ENCODE assay signal across 8 mouse cellular contexts in the genomic region with DNA sequence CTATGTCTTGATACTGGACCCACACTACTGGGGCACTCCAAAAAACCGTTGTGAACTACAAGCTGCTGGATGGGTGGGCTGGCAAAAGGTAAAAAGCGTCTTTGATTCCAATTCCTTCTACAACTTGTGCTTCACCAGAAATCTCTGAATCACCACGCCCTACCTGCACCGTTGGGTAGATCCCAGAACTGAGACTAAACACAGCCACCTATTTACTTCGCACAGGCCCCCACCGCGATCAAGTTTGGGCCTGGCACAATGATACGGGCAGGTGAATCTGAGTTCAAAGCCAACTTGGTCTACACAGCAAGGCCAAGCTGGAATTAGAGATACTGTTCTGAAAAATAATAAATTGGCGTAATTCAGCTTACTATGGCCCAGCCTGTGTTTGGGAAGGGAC. TPM values are rescaled to one million over a fixed set of nuclear protein-coding genes. Genes with fewer than 3 reads are reported as not detected.
DNase-seq lines count a peak whose midpoint lies in the region; ATAC-seq and TF ChIP-seq lines count a peak whose summit lies in the region.

No protein-coding gene starts in this region.

- H3K27ac ChIP-seq in forebrain, postnatal 0 days (ENCODE audit: low read depth, low read length), result 0 out of 2 replicates have a peak overlapping the region, but pooled peaks have one; percentile 88
- peak overlapping the region; percentile 95 for H3K27ac ChIP-seq in liver, postnatal 0 days (ENCODE audit: low read depth)

- H3K4me3 ChIP-seq in erythroblast, embryonic 14.5 days (replicated peaks), result peak overlapping the region; percentile 96
- peak overlapping the region; percentile 88 for H3K4me3 ChIP-seq in E14TG2a.4 (replicated peaks; ENCODE audit: low read length)
- peak overlapping the region; percentile 58; the same call in 1 of the 2 replicates for H3K4me3 ChIP-seq in forebrain, postnatal 0 days (ENCODE audit: low read depth, low read length)
- H3K4me3 ChIP-seq in liver, postnatal 0 days (ENCODE audit: low read depth, low read length), result peak overlapping the region; percentile 62

- TF ChIP-seq EP300 in liver, postnatal 0 days (IDR thresholded peaks at IDR 0.05; ENCODE audit: low read depth), result no peak

- WGBS in forebrain, postnatal 0 days, result 83% methylated on average over 9 of the region's 9 CpGs
- 67% methylated on average over 9 of the region's 9 CpGs for WGBS in liver, postnatal 0 days (ENCODE audit: insufficient replicate concordance)

- H3K9ac ChIP-seq in forebrain, postnatal 0 days, result peak overlapping the region; percentile 72
- H3K9ac ChIP-seq in liver, postnatal 0 days (replicated peaks), result peak overlapping the region; percentile 81

- no peak for DNase-seq in forebrain, postnatal 0 days
- DNase-seq in liver, postnatal 0 days, result no peak
- DNase-seq in urinary bladder, postnatal 25 days (ENCODE audit: low spot score), result no peak
- no peak for DNase-seq in kidney, adult 11 months

- peak overlapping the region; percentile 100; the same call in 1 of the 2 replicates for H3K4me2 ChIP-seq in forebrain, postnatal 0 days (ENCODE audit: low read depth)
- H3K4me2 ChIP-seq in liver, postnatal 0 days (ENCODE audit: low read depth, low read length), result peak overlapping the region; percentile 99

- peaks cover 71% of the 10 kb centered on the region for H3K4me1 ChIP-seq in erythroblast, embryonic 14.5 days (ENCODE audit: control insufficient read depth)
- H3K4me1 ChIP-seq in E14TG2a.4 (replicated peaks; ENCODE audit: low read depth, low read length), result peaks cover 72% of the 10 kb centered on the region
- 0 out of 2 replicates have a peak, but pooled peaks cover 4% of the 10 kb centered on the region for H3K4me1 ChIP-seq in forebrain, postnatal 0 days (ENCODE audit: insufficient read depth)
- H3K4me1 ChIP-seq in liver, postnatal 0 days (ENCODE audit: insufficient read depth), result peaks cover 26% of the 10 kb centered on the region

- peaks cover 83% of the 10 kb centered on the region for H3K36me3 ChIP-seq in erythroblast, embryonic 14.5 days (ENCODE audit: control insufficient read depth)
- H3K36me3 ChIP-seq in E14TG2a.4 (ENCODE audit: insufficient read depth, low read length), result peaks cover 57% of the 10 kb centered on the region
- H3K36me3 ChIP-seq in forebrain, postnatal 0 days (ENCODE audit: insufficient read depth), result peaks cover 55% of the 10 kb centered on the region
- peaks cover 51% of the 10 kb centered on the region for H3K36me3 ChIP-seq in liver, postnatal 0 days (replicated peaks; ENCODE audit: insufficient read depth, low read length)

- no peak for ATAC-seq in erythroblast, adult 5-6 weeks (replicated peaks; ENCODE audit: low FRiP score, poor library complexity, severe bottlenecking)
- no peak for ATAC-seq in forebrain, postnatal 0 days
- ATAC-seq in liver, postnatal 0 days, result no peak
- ATAC-seq in frontal cortex, adult (ENCODE audit: low TSS enrichment), result no peak

- H3K27me3 ChIP-seq in erythroblast, embryonic 14.5 days (ENCODE audit: control insufficient read depth), result no peaks in the 10 kb centered on the region; the same call in 1 of the 2 replicates
- H3K27me3 ChIP-seq in E14TG2a.4 (ENCODE audit: insufficient read depth, low read length), result peaks cover 28% of the 10 kb centered on the region
- H3K27me3 ChIP-seq in forebrain, postnatal 0 days (ENCODE audit: insufficient read depth, low read length), result no peaks in the 10 kb centered on the region
- H3K27me3 ChIP-seq in liver, postnatal 0 days (ENCODE audit: insufficient read depth, low read length), result no peaks in the 10 kb centered on the region

- H3K9me3 ChIP-seq in erythroblast, embryonic 14.5 days (ENCODE audit: control insufficient read depth, low read length), result no peaks in the 10 kb centered on the region
- H3K9me3 ChIP-seq in E14TG2a.4 (ENCODE audit: low read length), result no peaks in the 10 kb centered on the region
- H3K9me3 ChIP-seq in forebrain, postnatal 0 days (ENCODE audit: low read length), result no peaks in the 10 kb centered on the region
- no peaks in the 10 kb centered on the region for H3K9me3 ChIP-seq in liver, postnatal 0 days (ENCODE audit: low read length)

- no peak for TF ChIP-seq CTCF in E14TG2a.4 (conservative IDR thresholded peaks at IDR 0.05; ENCODE audit: low read length)
- TF ChIP-seq CTCF in forebrain, postnatal 0 days (IDR thresholded peaks at IDR 0.05; ENCODE audit: low read depth), result no peak
- no peak for TF ChIP-seq CTCF in liver, postnatal 0 days (IDR thresholded peaks at IDR 0.05; ENCODE audit: low read depth)

RNA-seq across cellular contexts. Expression of a gene that starts 0.9 kb away (rescaled TPM):
- 14.1 and 16.4 TPM in 2 replicates for polyA plus RNA-seq in erythroblast, embryonic 14.5 days (2012)
- total RNA-seq in erythroblast, adult 5-6 weeks (2015; ENCODE audit: low replicate concordance), result 19.0 and 21.7 TPM in 2 replicates
- 16.6 and 27.9 TPM in 2 replicates for total RNA-seq in erythroblast, adult 5-6 weeks (2017; ENCODE audit: low replicate concordance)
- 15.2 and 16.2 TPM in 2 replicates for total RNA-seq in forebrain, postnatal 0 days (2014; rRNA removed)
- 15.8 and 23.4 TPM in 2 replicates for polyA plus RNA-seq in forebrain, postnatal 0 days (2015; fragmentation: Nextera tagmentation; extraction: Ambion mirVana)
- 9.1 and 9.5 TPM in 2 replicates for polyA plus RNA-seq in liver, postnatal 0 days (2015; fragmentation: Nextera tagmentation; extraction: Ambion mirVana)

RNA-seq across cellular contexts. Expression of a gene that starts 8.0 kb away (rescaled TPM):
- polyA plus RNA-seq in erythroblast, embryonic 14.5 days (2012), result 29.5 and 30.9 TPM in 2 replicates
- 63.5 and 69.6 TPM in 2 replicates for total RNA-seq in erythroblast, adult 5-6 weeks (2015; ENCODE audit: low replicate concordance)
- 55.2 and 63.8 TPM in 2 replicates for total RNA-seq in erythroblast, adult 5-6 weeks (2017; ENCODE audit: low replicate concordance)
- 48.4 and 73.2 TPM in 2 replicates for total RNA-seq in forebrain, postnatal 0 days (2014; rRNA removed)
- polyA plus RNA-seq in forebrain, postnatal 0 days (2015; fragmentation: Nextera tagmentation; extraction: Ambion mirVana), result 44.3 and 69.1 TPM in 2 replicates
- 10.3 and 11.1 TPM in 2 replicates for polyA plus RNA-seq in liver, postnatal 0 days (2015; fragmentation: Nextera tagmentation; extraction: Ambion mirVana)

RNA-seq across cellular contexts. Expression of a gene that starts 12.2 kb away (rescaled TPM):
- 73.3 and 89.6 TPM in 2 replicates for polyA plus RNA-seq in erythroblast, embryonic 14.5 days (2012)
- 85.7 and 166 TPM in 2 replicates for total RNA-seq in erythroblast, adult 5-6 weeks (2015; ENCODE audit: low replicate concordance)
- 227 and 383 TPM in 2 replicates for total RNA-seq in erythroblast, adult 5-6 weeks (2017; ENCODE audit: low replicate concordance)
- 136 and 153 TPM in 2 replicates for total RNA-seq in forebrain, postnatal 0 days (2014; rRNA removed)
- polyA plus RNA-seq in forebrain, postnatal 0 days (2015; fragmentation: Nextera tagmentation; extraction: Ambion mirVana), result 52.3 and 55.6 TPM in 2 replicates
- 24.1 and 28.2 TPM in 2 replicates for polyA plus RNA-seq in liver, postnatal 0 days (2015; fragmentation: Nextera tagmentation; extraction: Ambion mirVana)

RNA-seq across cellular contexts. Expression of a gene that starts 18.9 kb away (rescaled TPM):
- 0.51 and 0.54 TPM in 2 replicates for polyA plus RNA-seq in erythroblast, embryonic 14.5 days (2012)
- 0.96 and 2.1 TPM in 2 replicates for total RNA-seq in erythroblast, adult 5-6 weeks (2015; ENCODE audit: low replicate concordance)
- 2.6 TPM in 1 of 2 replicates, not detected in the other for total RNA-seq in erythroblast, adult 5-6 weeks (2017; ENCODE audit: low replicate concordance)
- 10.8 and 11.4 TPM in 2 replicates for total RNA-seq in forebrain, postnatal 0 days (2014; rRNA removed)
- 9.9 and 11.6 TPM in 2 replicates for polyA plus RNA-seq in forebrain, postnatal 0 days (2015; fragmentation: Nextera tagmentation; extraction: Ambion mirVana)
- 7.5 and 9.2 TPM in 2 replicates for polyA plus RNA-seq in liver, postnatal 0 days (2015; fragmentation: Nextera tagmentation; extraction: Ambion mirVana)

RNA-seq across cellular contexts. Expression of a gene that starts 38.1 kb away (rescaled TPM):
- polyA plus RNA-seq in erythroblast, embryonic 14.5 days (2012), result 0.05 and 0.06 TPM in 2 replicates
- total RNA-seq in erythroblast, adult 5-6 weeks (2015; ENCODE audit: low replicate concordance), result 1.9 TPM in 2 replicates
- 0.43 and 0.98 TPM in 2 replicates for total RNA-seq in erythroblast, adult 5-6 weeks (2017; ENCODE audit: low replicate concordance)
- total RNA-seq in forebrain, postnatal 0 days (2014; rRNA removed), result 19.3 and 21.8 TPM in 2 replicates
- 12.5 and 18.4 TPM in 2 replicates for polyA plus RNA-seq in forebrain, postnatal 0 days (2015; fragmentation: Nextera tagmentation; extraction: Ambion mirVana)
- polyA plus RNA-seq in liver, postnatal 0 days (2015; fragmentation: Nextera tagmentation; extraction: Ambion mirVana), result 2.9 and 3.2 TPM in 2 replicates
